Mouse (Mus musculus): ENCODE measurements around the gene Olfr1251.
"Not testable (repeated sequence)": the region's sequence is repeated elsewhere in the genome, so short reads cannot be mapped to it uniquely, and the experiment has no call there.

Gene Olfr1251

GRCm38 (mm10) chr2:89671836-89672235 lies at the start of gene Olfr1251:
TSS of gene Olfr1251 (minus strand) at chr2:89671936.
- in situ Hi-C loops (cut with MboI; ENCODE audit: low sequenced_read_pairs), result no loop called here

GRCm38 (mm10) chr2:89691980-89692379 lies 20.2 kb upstream of the Olfr1251 start:
- in situ Hi-C loops (cut with MboI; ENCODE audit: low sequenced_read_pairs), result no loop called here

- in situ Hi-C loops (cut with MboI; ENCODE audit: low sequenced_read_pairs), result no loop called here
Measured at GRCm38 (mm10) chr2:89661367-89661766, 10.4 kb downstream of the Olfr1251 start, which contains the start of gene Olfr1250. TSS of gene Olfr1250 (minus strand) at chr2:89661467.

- in situ Hi-C loops (cut with MboI; ENCODE audit: low sequenced_read_pairs), result no loop called here
Measured at GRCm38 (mm10) chr2:89634883-89635282, 36.9 kb downstream of the Olfr1251 start, which contains the start of gene Olfr1249. TSS of gene Olfr1249 (minus strand) at chr2:89634983.

GRCm38 (mm10) chr2:89618145-89618544 lies 53.6 kb downstream of the Olfr1251 start, which contains the start of gene Olfr1248:
TSS of gene Olfr1248 (minus strand) at chr2:89618245.
- in situ Hi-C loops (cut with MboI; ENCODE audit: low sequenced_read_pairs), result not testable (repeated sequence)

Measured in CH12F3 (cell line).